Mouse (Mus musculus) left cerebral cortex, postnatal 25 days (tissue): ENCODE results near the gene Fbxl19. TPM values are rescaled to one million over a fixed set of nuclear protein-coding genes. Genes with fewer than 3 reads are reported as not detected.
A peak's percentile ranks its signal among the peaks of the same experiment; 100 is the strongest.
"Not testable (repeated sequence)": the region's sequence is repeated elsewhere in the genome, so short reads cannot be mapped to it uniquely, and the experiment has no call there.

Experiments used
- DNase-seq, 2 experiments: peaks; one replicate each; pipeline ENCODE4 v3.0.0; 2022; ENCODE audit warnings: low spot score in 2 of 2, mixed read lengths in 1 of 2
- intact Hi-C: fragments of 180-260 bp; cut with DNase I; formaldehyde crosslinking; loops from one replicate; pipeline ENCODE4 v1.15.1; 2025
- total RNA-seq, 2 experiments: library from RNA; stranded (reverse); gene quantifications; 2 replicates each; pipeline ENCODE4 v1.2.3; 2021

Fbxl19 gene
- total RNA-seq, 2 experiments from 2014 or later, result 81.3 to 88.2 TPM

DNA sequence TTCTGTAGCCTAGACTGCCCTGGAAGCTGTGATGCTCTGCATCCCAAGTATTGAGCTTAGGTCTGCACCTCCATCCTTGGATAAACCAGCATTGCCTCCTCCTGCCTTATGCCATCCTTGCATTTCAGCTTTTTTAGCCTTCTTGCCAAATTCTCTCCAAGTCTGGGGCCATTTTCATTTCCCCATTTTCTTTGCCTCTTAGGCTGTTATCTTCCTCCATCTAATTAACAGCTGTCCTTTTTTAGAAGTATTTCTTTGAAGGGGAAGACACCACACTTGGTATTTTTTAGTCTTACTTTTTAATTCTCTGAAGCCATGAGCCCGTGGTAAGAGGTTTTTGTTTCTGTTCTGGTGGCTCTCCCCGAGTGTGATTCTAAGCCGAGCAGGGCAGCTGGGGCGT lies 19.3 kb downstream of the Fbxl19 start:
- no peak for DNase-seq
- intact Hi-C loops, result no loop called here

DNA sequence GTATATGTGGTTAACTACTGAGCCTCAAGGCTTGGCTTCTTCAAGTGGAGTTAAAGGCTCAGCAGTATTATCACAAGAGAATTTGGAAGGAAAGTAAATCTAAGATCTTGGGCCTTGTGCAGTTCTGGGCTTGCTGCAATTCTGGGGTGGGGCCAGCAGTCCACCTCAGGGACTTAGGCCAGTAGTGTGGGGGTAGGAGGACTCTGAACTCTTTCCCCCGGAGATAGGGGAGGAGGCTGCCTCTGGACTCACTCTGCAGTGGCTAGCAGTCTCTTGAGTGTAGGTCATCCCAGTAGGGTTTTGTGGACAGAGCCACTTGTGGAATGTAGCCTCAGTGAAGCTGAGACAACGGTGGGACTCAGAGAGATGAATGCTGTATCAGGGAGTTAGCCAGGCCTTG lies 21.4 kb downstream of the Fbxl19 start:
- intact Hi-C loops, result no loop called here

DNA sequence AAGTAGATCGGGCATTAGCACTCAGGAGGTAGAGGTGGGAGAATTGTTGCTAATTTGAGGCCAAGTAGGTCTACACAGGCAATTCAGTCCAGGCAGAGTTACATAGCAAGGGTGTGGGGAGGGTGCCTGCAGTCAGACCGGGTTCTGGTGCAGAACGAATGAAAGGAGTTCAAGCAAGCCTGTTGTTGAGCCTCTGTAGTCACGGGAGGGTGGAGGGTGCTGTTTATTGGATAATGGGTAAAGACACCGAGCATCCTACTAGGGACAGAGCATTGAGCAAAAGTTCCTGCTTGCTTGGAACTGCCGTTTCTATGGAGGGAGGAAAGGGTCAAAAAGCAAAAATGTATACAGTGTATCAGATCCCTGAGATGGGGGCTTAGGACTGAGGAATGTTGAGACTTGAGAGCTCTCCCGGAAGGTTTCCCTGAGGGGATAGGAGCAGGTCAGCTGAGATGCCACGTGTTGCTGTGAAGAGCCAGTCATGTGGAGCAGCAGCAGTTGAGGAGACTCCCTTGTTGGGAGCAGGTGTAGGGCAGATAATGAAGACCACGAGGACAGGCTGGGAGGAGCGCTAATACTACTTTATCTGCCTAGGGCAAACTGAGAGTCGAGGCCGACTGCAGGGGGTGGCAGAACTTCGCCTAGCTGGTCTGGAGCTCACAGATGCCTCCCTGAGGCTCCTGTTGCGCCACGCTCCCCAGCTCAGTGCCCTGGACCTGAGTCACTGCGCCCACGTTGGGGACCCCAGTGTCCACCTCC lies 22.7 kb downstream of the Fbxl19 start:
- intact Hi-C loops, result no loop called here
- no peak for DNase-seq

More for the DNA sequence above, 21.4 kb downstream of the Fbxl19 start:
- DNase-seq, result no peak

DNA sequence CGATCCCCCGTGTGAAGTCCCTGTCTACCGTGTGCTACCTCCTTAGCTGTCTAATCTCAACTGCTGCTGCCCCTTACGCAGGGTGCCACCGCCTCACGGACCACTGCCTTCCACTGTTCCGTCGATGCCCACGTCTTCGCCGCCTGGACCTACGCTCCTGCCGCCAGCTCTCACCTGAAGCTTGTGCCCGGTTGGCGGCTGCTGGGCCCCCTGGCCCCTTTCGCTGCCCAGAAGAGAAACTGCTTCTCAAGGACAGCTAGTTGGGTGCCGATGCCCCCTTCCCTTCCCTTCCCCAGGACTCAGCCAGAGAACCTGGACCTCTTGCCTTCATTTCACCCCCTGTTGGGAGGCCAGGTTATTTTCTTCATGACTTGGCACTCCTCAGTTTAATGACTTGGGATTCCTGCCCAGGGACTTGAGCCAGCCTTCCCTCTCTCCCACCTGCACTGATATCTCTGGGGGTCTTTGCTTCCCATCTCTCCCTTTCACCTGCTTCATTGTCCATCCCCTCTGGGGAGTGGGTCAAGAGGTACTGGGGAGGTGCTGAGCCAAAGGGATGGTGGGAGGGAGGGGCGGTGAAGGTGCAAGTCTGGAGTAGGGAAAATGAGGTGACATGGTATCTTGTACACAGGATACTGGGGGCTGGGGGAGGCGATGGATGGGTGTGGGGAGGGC lies 23.5 kb downstream of the Fbxl19 start:
- intact Hi-C loops, result no loop called here
- no peak for DNase-seq

DNA sequence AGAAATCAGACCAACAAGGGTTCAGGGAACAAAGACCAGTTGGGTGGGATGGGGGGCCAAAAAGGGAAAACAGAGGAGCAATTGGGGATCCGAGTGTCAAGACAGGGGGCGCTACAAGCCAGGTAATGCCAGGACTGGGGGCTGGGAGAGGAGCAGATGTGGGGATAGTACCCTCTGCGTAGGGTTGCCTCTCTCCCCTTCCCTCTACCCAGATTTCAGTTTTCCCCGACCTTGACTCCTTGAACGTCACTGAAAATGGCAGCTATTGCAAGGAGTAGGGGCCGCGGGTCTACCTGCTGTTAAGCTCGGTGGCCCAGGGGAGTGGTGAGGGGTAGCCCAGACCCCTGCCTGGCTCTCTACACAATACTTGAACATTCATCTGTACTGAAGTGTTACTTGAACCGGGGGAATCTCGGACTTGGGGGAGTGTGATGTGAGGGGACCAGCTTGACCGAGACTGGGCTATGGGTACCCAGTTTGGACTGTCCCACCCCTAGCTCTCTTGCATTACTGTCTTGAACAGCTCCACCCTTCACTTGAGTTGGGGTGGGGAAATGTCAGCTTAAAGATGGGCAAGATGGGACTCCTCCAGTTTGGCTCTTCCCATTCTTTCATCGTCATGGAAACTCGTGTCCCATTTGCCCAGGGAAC lies 24.1 kb downstream of the Fbxl19 start:
- intact Hi-C loops, result no loop called here

DNA sequence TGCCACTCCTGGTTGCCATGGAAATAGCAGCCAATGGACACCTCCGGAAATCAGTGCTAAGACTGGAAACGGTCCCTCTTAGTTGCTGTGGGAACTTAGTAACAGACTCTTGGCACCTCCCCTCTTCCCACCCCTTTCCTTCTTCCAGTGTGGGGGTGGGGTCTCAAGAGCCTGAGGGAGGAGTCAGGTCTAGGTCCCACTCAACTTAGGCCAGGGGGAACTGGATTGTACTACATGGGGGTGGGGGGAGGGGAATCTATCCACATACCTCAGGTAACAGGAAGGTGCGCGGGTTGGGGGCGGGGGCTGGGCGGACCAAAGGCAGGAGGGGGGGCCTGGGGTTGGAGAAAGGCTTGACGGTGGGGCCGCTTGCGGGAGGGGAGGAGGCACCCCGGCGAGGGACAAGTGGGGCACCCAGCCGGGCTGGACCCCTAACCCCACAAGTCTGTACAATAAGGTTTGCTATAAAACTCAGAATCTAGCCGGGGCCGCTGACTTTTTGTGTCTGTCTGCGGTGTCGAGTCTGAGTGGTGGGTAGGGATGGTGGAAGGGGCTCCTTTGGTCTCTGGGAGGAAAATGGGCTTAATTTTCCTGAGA lies 24.8 kb downstream of the Fbxl19 start:
- intact Hi-C loops, result no loop called here
- peak; percentile 97 to 99 for DNase-seq

More for the DNA sequence above, 24.1 kb downstream of the Fbxl19 start:
- DNase-seq, result no peak

DNA sequence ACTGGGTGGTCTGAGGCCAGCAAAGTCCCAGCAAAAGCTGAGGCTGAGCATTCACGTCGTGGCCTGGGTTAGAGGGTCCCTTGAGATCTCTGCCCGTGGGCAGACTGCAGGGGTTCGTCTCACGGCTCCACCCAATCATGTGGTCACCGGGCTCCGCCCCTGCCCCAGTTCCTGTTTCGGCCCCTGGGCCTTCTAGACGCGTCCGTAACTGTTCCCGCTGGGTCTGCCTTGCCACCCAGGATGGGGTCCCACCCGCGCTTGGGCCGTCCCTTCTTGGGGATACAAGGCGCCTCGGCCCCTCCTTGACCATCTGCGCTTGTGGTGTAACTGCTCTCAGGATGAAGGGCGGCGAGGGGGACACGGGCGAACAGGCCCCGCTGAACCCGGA lies 25.3 kb downstream of the Fbxl19 start, which contains the start of gene Orai3:
Gene Orai3 (plus strand): TSS at position 165 of the 388 bp plus-strand sequence.
- intact Hi-C loops, result loop anchor here (5.0 kb wide), 1 partner anchor 168 kb away; no protein-coding TSS in a partner anchor

DNA sequence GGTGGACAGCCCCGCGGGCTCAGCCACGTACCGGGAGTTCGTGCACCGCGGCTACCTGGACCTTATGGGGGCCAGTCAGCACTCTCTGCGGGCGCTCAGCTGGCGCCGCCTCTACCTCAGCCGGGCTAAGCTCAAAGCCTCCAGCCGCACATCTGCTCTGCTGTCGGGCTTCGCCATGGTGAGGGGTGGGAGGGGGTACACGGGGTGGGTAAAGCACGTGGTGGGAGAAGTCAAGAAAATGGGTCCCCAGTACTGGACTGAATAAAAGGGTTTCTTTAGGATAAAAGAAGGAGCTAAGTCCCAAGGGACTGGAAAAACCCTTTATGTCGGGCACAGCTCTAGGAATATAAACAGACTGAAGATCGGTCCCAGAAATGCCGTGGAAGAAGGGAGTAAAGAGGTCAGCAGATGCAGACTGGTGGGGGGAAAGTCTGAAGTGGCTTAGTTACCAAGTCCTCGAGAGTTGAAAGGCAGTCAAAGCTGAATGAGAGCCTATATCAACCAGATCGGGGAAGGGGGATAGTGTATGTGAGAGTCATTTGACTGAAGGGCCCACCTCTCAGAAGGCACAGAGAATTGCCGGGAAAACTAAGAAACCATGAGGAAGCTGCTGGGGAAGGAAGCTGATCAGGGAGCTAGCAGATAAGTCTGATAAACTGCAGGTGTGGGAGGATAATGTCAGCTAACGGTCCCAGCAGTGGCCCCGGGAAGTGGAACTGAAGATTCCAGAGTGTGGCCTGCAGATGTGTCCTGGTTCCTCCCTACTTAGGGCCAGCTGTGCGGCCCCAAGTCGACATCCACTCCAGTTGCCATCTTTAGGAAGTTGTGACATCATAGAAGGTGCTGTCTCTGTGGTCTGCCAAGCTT lies 25.9 kb downstream of the Fbxl19 start:
- no peak for DNase-seq
- intact Hi-C loops, result loop anchor here (5.0 kb wide), 1 partner anchor 167 kb away; no protein-coding TSS in a partner anchor

More for the DNA sequence above, 25.3 kb downstream of the Fbxl19 start, which contains the start of gene Orai3:
- DNase-seq, result peak; percentile 85 to 92

DNA sequence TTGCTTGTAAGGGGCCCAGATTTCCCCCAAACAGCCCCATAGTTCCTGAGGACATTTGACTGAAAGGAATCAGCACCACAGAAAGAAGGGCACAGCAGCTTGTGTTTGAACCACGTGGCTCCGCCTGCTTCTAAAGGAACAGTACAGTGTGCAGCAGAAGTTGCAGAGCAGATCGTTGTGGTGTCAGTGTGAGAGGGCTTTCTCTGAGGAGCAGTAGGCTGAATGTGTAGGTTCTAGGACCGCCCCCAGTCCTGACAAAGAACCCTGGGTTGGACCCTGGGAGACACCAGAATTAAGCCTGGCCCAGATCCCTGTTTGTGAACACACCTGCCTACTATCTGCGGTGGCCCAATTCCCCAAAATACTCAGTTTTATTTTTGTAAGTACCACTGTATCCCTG lies 26.9 kb downstream of the Fbxl19 start:
- intact Hi-C loops, result loop anchor here (5.0 kb wide), 1 partner anchor 166 kb away; no protein-coding TSS in a partner anchor
- DNase-seq, result peak; percentile 64 to 84

DNA sequence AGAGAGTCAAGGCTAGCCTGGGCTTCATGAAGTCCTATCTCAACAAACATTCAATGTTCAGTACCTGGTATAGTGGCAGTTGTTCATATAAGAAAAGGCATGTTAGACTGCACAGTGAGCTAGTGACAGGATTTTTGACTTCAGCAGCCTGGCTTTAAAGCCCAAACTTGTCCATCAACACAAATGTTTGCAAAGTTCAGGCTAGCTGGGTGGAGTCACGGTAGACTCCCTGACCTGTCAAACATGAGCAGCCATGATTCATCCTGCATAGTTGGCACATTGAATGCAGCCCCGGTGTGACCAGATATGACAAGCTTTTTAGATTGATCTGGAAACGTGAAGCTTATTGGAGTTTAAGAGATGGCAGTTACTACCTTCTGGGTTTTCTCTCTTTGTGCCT lies 27.7 kb downstream of the Fbxl19 start:
- intact Hi-C loops, result loop anchor here (5.0 kb wide), 1 partner anchor 165 kb away; no protein-coding TSS in a partner anchor
- DNase-seq, result no peak

DNA sequence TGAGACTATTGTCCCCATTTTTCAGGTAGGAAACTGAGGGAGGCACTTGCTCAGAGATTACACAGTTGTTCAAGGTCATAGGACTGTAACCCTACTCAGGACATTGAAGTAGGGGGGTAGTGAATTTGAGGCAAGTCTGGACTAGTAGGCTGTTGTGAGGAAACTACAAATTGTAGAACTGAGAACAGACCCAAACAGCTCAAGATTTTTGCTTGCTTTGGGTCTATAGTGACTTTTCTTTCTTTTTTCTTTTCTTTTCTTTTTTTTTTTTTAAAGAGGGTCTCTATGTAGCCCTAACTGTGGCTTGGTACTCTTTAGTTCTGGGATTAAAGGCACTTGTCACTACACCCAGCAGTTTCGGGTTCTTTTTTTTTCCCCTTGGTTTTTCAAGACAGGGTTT lies 28.2 kb downstream of the Fbxl19 start:
- DNase-seq, result no peak
- intact Hi-C loops, result loop anchor here (5.0 kb wide), 1 partner anchor 165 kb away; no protein-coding TSS in a partner anchor

DNA sequence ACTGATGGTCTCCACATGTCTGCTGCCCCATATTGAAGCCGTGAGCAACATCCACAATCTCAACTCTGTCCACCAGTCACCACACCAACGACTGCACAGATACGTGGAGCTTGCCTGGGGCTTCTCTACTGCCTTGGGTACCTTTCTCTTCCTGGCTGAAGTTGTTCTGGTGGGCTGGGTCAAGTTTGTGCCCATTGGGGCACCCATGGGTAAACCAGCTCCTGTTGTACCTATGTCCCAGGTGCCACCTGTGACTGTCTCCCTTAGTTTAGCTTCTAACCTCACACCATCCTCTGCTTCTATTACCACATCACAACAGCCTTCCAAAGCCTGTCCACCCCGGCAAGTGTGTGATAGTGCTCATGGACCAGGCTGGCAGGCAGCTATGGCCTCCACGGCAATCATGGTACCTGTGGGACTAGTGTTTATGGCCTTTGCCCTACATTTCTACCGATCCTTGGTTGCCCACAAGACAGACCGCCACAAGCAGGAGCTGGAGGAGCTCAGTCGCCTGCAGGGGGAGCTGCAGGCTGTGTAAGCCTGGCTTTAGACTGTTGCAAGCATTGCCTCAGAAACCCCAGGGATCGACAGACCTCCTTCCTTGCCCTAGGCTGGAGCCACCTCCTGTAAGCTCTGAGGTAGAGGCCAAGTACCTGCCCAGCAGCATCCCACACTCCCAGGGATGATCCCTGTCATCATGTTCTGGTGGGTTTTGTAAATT lies 29.5 kb downstream of the Fbxl19 start:
- intact Hi-C loops, result loop anchor here (5.0 kb wide), 1 partner anchor 163 kb away; no protein-coding TSS in a partner anchor

DNA sequence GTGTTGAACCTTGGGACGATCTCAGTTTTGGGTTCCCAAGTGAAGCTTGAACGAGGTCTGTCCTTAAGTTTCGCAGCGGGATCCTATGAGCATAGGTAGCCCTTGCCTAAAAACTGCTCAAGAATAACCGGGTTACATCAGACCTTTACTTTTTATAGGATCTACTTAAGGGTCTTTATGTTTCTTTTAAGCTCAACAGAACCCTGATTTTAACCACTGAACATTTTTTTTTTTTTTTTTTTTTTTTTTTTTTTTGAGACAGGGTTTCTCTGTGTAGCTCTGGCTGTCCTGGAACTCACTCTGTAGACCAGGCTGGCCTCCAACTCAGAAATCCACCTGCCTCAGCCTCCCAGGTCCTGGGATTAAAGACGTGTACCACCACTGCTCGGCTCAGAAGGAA lies 31.5 kb downstream of the Fbxl19 start:
- DNase-seq, intact Hi-C loops: not testable (repeated sequence)

More for the DNA sequence above, 29.5 kb downstream of the Fbxl19 start:
- DNase-seq, result peak; percentile 57 to 68

DNA sequence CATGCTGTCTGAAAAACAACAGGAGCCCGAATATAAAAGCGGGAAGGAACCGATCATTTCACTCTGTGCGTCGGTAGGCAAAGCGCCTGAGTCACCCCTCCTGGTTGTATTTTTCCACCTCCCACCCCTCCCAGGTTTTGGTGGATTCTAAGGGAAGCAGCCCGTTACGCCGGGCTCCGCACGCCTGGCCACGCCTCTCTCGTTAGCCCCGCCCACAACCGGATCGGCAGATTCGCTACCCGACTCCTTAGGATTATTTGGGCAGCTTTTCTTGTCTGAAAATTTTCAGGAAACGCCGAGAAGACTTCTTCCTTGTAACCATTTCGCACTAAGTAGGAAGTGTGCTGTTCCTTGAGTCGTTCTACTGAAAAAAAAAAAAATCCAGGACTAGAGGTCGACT lies 32.1 kb downstream of the Fbxl19 start, which contains the start of gene Setd1a:
Gene Setd1a (plus strand): TSS at position 245 of the 400 bp plus-strand sequence.
- intact Hi-C loops, result no loop called here
- peak; percentile 88 to 93 for DNase-seq

DNA sequence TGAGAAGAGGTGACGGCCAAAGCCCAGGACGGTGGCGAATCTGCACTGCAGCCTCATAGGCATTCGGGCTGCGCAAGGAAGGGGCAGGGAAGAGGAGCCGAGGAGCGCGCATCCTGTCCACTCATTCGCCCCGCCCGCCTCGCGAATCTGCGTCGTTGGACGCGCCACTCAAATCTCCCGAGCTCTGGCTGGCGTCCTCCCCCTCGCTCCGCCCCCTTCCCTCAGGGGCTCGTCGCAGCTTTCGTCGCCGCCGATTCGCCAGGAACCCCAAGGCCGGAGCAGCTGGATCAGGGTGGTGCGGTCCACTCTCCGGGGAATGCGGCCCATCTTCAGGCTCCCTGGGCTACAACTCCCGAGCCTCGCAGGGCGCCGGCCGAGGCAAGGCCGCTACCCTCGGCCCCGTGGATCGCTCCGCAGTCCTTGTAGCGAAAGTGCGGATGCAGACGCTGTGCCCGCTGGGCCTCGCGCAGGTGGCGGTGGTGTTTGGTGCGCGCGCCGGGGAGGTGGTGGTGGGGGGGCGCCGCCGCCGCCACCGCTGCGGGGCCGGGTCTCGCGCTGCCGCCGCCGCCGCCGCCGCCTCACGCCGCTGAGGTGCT lies 32.6 kb downstream of the Fbxl19 start:
- intact Hi-C loops, result loop anchor here (1.0 kb wide), 3 partner anchors 47 to 98 kb away; partner anchors contain the start of genes Stx1b and Stx4a
- peak; percentile 98 for DNase-seq

DNA sequence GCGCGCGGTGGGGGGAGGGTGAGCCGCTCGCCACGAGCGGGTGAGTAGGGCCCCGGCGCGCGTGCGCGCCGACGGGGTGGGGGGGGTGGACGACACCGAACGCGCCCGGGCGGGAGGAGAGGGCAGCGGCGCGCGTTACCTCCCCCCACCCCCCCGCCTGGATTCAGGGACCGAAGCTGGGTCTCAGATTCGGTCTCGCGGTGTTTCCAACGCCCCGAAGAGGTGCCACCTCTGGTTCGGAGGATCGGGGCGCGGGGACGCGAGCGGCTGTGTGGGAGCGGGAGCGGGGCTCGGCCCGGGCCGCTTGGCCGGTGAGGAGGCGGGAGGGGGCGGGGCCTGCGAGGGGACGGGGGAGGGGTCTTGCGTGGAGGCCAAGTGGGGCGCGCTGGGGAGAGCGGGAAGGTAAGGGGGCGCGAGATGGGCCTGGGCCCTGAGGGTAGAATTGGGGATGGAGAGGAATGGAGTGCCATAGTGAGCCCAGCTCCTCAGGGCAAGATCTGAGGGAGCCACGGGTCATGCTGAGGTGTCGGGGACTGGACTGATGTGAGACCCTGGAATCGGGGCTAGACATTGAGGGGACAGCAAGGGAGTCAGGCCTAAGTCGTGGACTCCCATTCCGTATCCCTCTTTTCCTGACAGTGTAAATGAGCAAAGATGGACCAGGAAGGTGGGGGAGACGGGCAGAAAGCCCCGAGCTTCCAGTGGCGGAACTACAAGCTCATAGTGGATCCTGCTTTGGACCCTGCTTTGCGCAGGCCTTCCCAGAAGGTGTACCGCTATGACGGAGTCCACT lies 33.3 kb downstream of the Fbxl19 start:
- DNase-seq, result peak in 1 of 2 experiments; percentile 43
- intact Hi-C loops, result loop anchor here (1.0 kb wide), 3 partner anchors 47 to 98 kb away; partner anchors contain the start of genes Stx1b and Stx4a

DNA sequence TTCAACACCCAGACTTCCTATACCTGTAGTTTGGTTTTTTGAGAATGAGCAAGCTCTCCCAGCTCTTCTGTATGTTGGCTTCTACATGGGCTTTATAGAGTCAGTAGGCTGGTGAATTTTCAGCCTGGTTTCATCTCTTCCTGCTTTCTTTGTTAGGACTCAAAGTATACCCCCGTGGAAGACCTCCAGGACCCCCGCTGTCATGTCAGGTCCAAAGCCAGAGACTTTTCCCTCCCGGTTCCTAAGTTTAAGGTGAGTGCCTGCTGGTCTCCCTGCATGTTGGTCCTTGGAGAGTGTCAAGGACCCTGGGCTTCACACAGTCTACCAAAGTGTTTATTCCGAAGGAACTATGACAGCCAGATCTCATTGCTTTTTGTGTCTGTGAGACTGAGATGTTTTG lies 34.0 kb downstream of the Fbxl19 start:
- no peak for DNase-seq
- intact Hi-C loops, result no loop called here
